Mouse (Mus musculus) olfactory bulb, adult 2 months (tissue): Measurements from ENCODE around the gene Zfp989. TPM values are rescaled to one million over a fixed set of nuclear protein-coding genes. Genes with fewer than 3 reads are reported as not detected.
"Not testable (repeated sequence)": the region's sequence is repeated elsewhere in the genome, so short reads cannot be mapped to it uniquely, and the experiment has no call there.

Experiments used
- H3K27ac ChIP-seq: fragments of 200-500 bp; 2 replicates; pipeline ENCODE4 v1.5.1; 2012; ENCODE audit warnings: low read depth, low read length; ENCODE audit not compliant: insufficient read depth
- H3K4me1 ChIP-seq: fragments of 200-500 bp; 2 replicates; pipeline ENCODE4 v1.6.1; 2012; ENCODE audit warnings: low read length; ENCODE audit not compliant: control insufficient read depth, insufficient read depth
- H3K4me3 ChIP-seq: fragments of 200-500 bp; 2 replicates; pipeline ENCODE4 v1.5.1; 2012; ENCODE audit warnings: mild to moderate bottlenecking, low read depth, low read length, moderate library complexity; ENCODE audit not compliant: insufficient read depth
- CTCF ChIP-seq: fragments of 200-500 bp; IDR thresholded peaks from 2 replicates; pipeline ENCODE4 v1.5.1; 2012; ENCODE audit warnings: low read depth, mild to moderate bottlenecking, low read length, moderate library complexity; ENCODE audit not compliant: insufficient read depth
- POLR2A ChIP-seq: fragments of 200-500 bp; IDR thresholded peaks from 2 replicates; pipeline ENCODE4 v1.6.1; 2012; ENCODE audit warnings: mild to moderate bottlenecking, low read depth, low read length, moderate library complexity; ENCODE audit not compliant: insufficient read depth
- WGBS: fragments of 180-500 bp; shearing (Covaris S2); methylation state at CpG from one replicate; pipeline ENCODE4 v1.1.7; 2018; 5-methylcytosine and 5-hydroxymethylcytosine counted together
- polyA plus RNA-seq: library from polyadenylated mRNA; stranded (reverse); fragments of >200 nt; gene quantifications from 2 replicates; pipeline ENCODE4 v1.2.4, GENCODE M21; 2012; ENCODE audit warnings: low replicate concordance; ENCODE audit not compliant: missing spikeins, insufficient read depth, insufficient read length

Zfp989 gene
- not detected in 2 replicates for polyA plus RNA-seq

GRCm38 (mm10) chr4:146971757-146972156 lies at the start of gene Zfp989:
Gene Zfp989, plus strand, starts transcription at chr4:146971976.
- H3K27ac ChIP-seq, H3K4me1 ChIP-seq, H3K4me3 ChIP-seq: not testable (repeated sequence)
- WGBS = 89% methylated on average over 5 of the region's 5 CpGs

DNA sequence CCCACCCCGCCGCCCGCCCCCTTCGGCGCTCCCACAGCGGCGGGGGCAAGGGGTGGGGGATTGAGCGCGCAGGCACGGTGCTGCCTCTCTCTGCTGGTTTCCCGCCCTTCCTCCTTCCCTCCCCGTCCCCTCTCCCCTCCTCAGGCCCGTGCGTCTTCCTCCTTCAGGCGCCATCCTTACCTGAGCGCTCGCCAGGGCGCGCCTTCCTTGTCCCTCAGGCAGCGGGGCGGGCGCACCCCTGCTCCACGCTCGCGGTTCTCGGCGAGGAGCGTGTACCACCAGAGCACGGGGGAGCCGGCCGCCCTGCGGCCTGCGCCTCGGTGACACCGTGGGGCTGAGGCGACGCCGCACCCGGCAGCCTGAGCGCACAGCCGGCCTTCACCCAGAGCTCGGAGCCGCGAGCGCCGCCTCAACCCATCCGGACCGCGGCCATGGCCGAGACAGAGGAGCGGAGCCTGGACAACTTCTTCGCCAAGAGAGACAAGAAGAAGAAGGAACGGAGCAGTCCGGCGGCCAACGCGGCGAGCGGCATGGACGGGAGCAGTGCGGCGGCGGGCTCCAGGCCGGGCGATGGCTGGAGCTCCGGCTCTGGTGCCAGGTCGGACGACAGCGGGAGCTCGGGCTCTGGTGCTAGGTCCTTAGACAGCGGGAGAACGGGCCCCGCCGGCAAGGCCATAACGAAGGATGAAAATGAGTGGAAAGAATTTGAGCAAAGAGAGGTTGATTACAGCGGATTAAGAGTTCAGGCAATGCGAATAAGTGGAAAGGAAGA lies 39.3 kb upstream of the Zfp989 start:
- H3K4me3 ChIP-seq = no peak overlapping the region
- 13% methylated on average over 77 of the region's 77 CpGs for WGBS
- H3K27ac ChIP-seq = no peak overlapping the region
- TF ChIP-seq POLR2A = no peak
- no peak for TF ChIP-seq CTCF
- H3K4me1 ChIP-seq = no peaks in the 10 kb centered on the region

DNA sequence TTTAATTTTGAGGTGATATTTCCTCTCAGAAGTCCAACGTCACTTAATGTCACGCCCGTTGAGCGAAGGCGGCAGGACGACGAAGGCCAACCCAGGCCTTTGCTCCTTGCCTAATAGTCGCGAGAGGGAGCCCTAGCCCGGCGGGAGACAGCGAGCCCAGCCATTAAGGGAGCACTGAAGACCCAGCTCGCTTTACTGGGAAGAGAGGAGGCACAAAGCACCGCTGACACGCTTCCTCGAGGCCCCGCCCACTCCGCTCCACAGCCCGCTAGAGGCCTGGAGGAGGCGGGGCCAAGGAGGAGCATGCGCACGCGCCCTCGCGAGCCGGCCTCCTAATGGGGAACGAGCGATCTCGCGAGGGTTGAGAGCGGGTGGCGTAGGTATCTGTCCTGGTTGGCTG lies 30.1 kb upstream of the Zfp989 start:
- H3K4me1 ChIP-seq, H3K27ac ChIP-seq, H3K4me3 ChIP-seq: not testable (repeated sequence)
- WGBS = 71% methylated on average over 32 of the region's 32 CpGs

- not testable (repeated sequence) for H3K4me1 ChIP-seq, H3K27ac ChIP-seq, H3K4me3 ChIP-seq
- WGBS = 12% methylated on average over 2 of the region's 2 CpGs
These were observed 4.8 kb downstream of the Zfp989 start for GRCm38 (mm10) chr4:146976581-146976980.

GRCm38 (mm10) chr4:147018400-147018799 lies 46.6 kb downstream of the Zfp989 start:
- not testable (repeated sequence) for H3K4me3 ChIP-seq, H3K27ac ChIP-seq, H3K4me1 ChIP-seq
- WGBS = no CpG with 5 or more reads among the region's 1 CpGs

GRCm38 (mm10) chr4:147021550-147021949 lies 49.8 kb downstream of the Zfp989 start, which contains the start of gene Rex2:
Gene Rex2, plus strand, starts transcription at chr4:147021850.
- H3K4me3 ChIP-seq, H3K27ac ChIP-seq, H3K4me1 ChIP-seq: not testable (repeated sequence)
- no CpG with 5 or more reads among the region's 6 CpGs for WGBS

GRCm38 (mm10) chr4:147026374-147026773 lies 54.6 kb downstream of the Zfp989 start:
- not testable (repeated sequence) for H3K4me3 ChIP-seq, H3K4me1 ChIP-seq, H3K27ac ChIP-seq
- 47% methylated on average over 1 of the region's 1 CpGs for WGBS

DNA sequence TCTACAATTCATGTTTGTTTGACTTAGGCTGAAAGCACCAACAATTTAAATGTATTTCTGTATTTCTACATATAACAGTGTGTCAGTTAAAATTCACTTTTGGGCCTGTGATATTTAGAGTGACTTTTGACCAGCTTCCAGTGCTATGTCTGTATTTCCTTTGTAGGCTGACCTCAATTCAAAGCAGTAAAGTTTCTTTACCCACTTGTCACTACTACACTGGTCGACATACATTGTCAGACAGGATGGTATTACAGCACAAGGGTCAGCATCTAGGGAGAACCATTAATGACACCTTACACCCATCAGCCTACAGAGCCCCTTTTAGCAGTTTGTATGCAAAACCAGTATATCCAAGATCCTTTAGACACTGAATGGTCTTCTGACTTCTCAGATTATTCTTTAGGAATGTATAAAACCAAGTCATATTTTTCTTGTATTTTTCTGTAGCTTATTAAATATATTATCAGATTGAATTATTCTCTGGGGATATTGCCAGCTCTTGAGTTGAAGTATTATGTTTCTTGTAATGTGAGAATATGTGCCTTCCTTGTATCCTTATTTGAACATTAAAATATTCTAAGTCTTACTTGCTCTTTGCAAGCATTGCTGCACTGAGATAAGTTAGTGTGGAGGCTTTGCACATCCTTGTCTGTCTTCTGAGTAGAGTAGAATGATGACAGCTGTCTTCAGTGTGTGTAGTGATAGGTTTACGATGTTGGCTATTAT lies 59.7 kb downstream of the Zfp989 start:
- H3K4me1 ChIP-seq, H3K4me3 ChIP-seq, H3K27ac ChIP-seq: not testable (repeated sequence)
- 98% methylated on average over 1 of the region's 2 CpGs for WGBS

Other genes starting within 250 kb of the Zfp989 start
- not detected in 2 replicates for gene Gm21411, start 62.4 kb upstream of the Zfp989 start, polyA plus RNA-seq
- gene Rex2, start 49.9 kb downstream of the Zfp989 start, polyA plus RNA-seq = not detected in 2 replicates
- gene Zfp991, start 160.1 kb downstream of the Zfp989 start, polyA plus RNA-seq = not detected in 2 replicates